Mouse (Mus musculus): ENCODE measurements around the gene Nlgn2. TPM values are rescaled to one million over a fixed set of nuclear protein-coding genes. Genes with fewer than 3 reads are reported as not detected.
"Not testable (repeated sequence)": the region's sequence is repeated elsewhere in the genome, so short reads cannot be mapped to it uniquely, and the experiment has no call there.

Gene Nlgn2
- polyA plus RNA-seq, 1 experiment from 2014 or later, result 6.3 TPM

DNA sequence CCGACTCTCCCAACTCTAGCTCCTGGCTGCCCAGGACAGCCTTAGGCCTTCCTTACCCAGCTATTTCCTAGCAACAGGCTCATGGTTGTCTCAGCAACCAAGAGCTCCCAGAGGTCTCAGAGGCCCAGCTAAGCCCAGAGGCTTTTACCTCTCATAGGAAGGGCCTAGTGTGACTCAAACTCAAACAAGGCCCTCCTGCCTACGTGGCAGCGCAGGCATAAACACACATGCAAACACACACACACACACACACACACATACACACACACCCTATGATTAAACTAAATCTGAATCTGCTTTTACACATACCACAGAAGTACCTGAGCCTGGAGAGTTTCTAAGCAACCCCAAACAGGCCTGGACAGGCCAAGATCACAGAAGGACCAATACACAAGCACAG is 40.8 kb upstream of the Nlgn2 start:
- Histone ChIP-seq H3K4me2 (peak overlapping the region; percentile 90), H3K27ac (no peak overlapping the region), H3K27me3 (replicated peaks) (no peaks in the 10 kb centered on the region), H3K9me3 (no peaks in the 10 kb centered on the region), H3K9ac (no peak overlapping the region), H3K4me1 (peaks cover 47% of the 10 kb centered on the region), H3K36me3 (no peaks in the 10 kb centered on the region), H3K4me3 (replicated peaks) (0 out of 2 replicates have a peak overlapping the region, but pooled peaks have one; percentile 3)
- 71% methylated on average over 3 of the region's 3 CpGs for WGBS
- ATAC-seq (ENCODE audit: insufficient read depth, low FRiP score, low read depth), result no peak

DNA sequence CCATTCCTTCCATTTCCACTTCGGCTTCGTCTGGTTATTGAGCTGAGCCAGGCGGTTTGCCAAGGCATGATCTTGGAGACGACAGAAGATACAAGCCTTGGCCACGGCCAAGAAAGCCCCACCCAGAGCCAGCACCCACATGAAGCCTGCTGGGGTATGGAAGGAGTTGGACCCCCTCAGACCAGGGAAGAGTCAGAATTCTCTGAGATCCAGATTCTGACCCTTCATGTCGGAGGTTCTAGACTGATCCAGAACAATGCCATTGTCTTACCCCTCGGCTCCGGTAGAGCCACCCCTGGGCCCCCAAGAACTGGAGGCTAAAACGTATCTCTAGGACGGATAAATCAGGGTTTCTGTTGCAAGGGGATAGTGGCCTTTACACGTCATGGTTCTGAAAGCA is 40.3 kb upstream of the Nlgn2 start, which contains the start of gene Tmem95:
Gene Tmem95 (minus strand): TSS at position 141 of the 400 bp plus-strand sequence.
- no peaks in the 10 kb centered on the region for H3K9me3 ChIP-seq
- peak within 1 kb of the TSS; percentile 90 for H3K4me2 ChIP-seq
- H3K9ac ChIP-seq, result no peak within 1 kb of the TSS
- peak within 1 kb of the TSS; percentile 3; the same call in 1 of the 2 replicates for H3K4me3 ChIP-seq (replicated peaks)
- WGBS, result 82% methylated on average over 11 of the region's 11 CpGs
- peaks cover 47% of the 10 kb centered on the region for H3K4me1 ChIP-seq
- H3K27ac ChIP-seq, result peak within 1 kb of the TSS; percentile 72
- H3K27me3 ChIP-seq (replicated peaks), result no peaks in the 10 kb centered on the region
- ATAC-seq (ENCODE audit: insufficient read depth, low FRiP score, low read depth), result no peak
- H3K36me3 ChIP-seq, result no peaks in the 10 kb centered on the region

DNA sequence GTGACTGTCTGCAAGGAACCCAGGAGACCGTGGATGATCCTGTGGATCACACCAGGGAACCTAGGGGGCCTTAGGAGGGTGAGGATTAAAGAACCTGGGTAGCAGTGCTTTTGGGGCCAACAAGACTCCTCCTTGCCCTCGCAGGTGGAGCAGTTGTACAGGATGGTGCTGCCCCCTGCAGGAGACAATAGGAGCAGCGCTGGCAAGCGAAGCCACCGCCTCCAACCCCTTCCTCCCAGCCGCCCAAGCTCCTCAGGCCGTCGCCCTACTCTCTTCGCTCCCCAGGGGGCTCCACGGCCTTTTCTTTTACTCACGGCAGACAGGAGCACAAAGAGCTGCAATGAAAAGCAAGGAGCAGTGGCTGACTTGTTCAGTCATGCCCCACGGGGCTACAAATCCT is 39.3 kb upstream of the Nlgn2 start:
- Histone ChIP-seq H3K9ac (no peak overlapping the region), H3K4me3 (replicated peaks) (no peak overlapping the region; the same call in 1 of the 2 replicates), H3K36me3 (no peaks in the 10 kb centered on the region), H3K9me3 (no peaks in the 10 kb centered on the region), H3K27me3 (replicated peaks) (no peaks in the 10 kb centered on the region), H3K4me2 (peak overlapping the region; percentile 44), H3K27ac (peak overlapping the region; percentile 72), H3K4me1 (peaks cover 46% of the 10 kb centered on the region)
- 5% methylated on average over 12 of the region's 12 CpGs for WGBS
- 0 out of 2 replicates have a peak, but pooled peaks have one; percentile 21 for ATAC-seq (ENCODE audit: insufficient read depth, low FRiP score, low read depth)

DNA sequence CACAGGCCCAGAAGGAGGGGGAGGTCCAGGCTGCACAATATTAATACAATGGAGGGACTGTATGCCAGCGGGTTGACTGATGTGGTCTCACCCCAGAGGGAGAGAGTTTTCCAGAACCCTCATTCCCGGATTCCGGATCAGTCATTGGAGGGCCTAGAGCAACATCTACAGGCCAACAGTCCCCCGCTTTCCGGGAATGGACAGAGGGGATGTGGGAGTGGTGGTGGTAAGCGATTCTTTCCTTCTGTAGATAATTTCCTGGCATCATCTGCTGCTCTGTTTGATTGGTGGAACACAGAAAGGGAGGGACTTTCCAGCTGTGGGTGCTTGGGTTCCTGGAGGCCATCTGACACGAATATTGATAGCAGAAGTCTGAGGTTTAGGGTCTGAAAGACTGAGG is 38.6 kb upstream of the Nlgn2 start:
- ATAC-seq (ENCODE audit: insufficient read depth, low FRiP score, low read depth), result no peak
- H3K27ac ChIP-seq, result peak overlapping the region; percentile 72
- H3K4me2 ChIP-seq, result no peak overlapping the region
- no peaks in the 10 kb centered on the region for H3K9me3 ChIP-seq
- 36% methylated on average over 7 of the region's 7 CpGs for WGBS
- no peaks in the 10 kb centered on the region for H3K36me3 ChIP-seq
- H3K9ac ChIP-seq, result no peak overlapping the region
- H3K27me3 ChIP-seq (replicated peaks), result no peaks in the 10 kb centered on the region
- H3K4me1 ChIP-seq, result peaks cover 41% of the 10 kb centered on the region
- no peak overlapping the region for H3K4me3 ChIP-seq (replicated peaks)

DNA sequence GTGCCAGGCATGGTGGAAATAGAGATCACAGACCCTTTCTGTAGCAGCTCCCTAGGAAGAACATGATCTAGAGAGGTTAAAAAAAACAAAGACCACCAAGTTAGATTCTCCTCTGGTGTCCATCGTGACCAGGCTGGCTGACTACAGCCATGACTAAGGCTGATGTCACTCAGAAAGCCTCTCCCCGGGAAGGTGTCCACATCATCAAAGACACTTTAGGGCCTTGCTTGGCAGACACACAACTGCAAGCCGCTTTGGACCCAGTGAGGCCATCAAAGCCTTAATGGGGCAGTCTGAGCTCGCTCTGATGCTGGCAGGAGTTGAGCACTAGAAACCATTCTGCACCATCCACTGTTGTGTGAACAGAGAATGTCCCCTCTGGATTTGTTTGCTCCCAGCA is 34.9 kb upstream of the Nlgn2 start:
- H3K27ac ChIP-seq, result no peak overlapping the region
- no peak overlapping the region for H3K9ac ChIP-seq
- peaks cover 18% of the 10 kb centered on the region for H3K4me1 ChIP-seq
- no peaks in the 10 kb centered on the region for H3K27me3 ChIP-seq (replicated peaks)
- no peak for ATAC-seq (ENCODE audit: insufficient read depth, low FRiP score, low read depth)
- no peaks in the 10 kb centered on the region for H3K36me3 ChIP-seq
- H3K4me2 ChIP-seq, result no peak overlapping the region
- no peaks in the 10 kb centered on the region for H3K9me3 ChIP-seq
- no peak overlapping the region for H3K4me3 ChIP-seq (replicated peaks)
- 78% methylated on average over 4 of the region's 4 CpGs for WGBS

DNA sequence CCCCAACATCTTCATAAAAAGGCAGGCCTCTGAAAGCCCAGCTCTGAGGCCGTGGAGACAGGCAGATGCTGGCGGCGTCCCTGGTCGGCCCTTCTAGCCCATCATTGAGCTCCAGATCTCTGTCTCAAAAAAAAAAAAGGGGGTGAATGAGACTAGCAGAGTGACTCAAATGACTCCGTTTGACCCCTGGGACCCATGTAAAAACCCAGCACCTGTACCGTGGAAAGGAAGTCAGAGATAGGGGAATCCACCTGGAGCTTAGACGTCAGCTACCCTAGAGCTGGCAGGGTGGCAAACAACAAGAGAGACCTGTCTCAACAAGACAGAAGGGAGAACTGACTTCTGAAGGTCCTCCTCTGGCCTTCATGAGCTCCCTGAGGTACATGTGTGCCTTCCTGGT is 34.2 kb upstream of the Nlgn2 start:
- no peaks in the 10 kb centered on the region for H3K27me3 ChIP-seq (replicated peaks)
- 87% methylated on average over 7 of the region's 7 CpGs for WGBS

DNA sequence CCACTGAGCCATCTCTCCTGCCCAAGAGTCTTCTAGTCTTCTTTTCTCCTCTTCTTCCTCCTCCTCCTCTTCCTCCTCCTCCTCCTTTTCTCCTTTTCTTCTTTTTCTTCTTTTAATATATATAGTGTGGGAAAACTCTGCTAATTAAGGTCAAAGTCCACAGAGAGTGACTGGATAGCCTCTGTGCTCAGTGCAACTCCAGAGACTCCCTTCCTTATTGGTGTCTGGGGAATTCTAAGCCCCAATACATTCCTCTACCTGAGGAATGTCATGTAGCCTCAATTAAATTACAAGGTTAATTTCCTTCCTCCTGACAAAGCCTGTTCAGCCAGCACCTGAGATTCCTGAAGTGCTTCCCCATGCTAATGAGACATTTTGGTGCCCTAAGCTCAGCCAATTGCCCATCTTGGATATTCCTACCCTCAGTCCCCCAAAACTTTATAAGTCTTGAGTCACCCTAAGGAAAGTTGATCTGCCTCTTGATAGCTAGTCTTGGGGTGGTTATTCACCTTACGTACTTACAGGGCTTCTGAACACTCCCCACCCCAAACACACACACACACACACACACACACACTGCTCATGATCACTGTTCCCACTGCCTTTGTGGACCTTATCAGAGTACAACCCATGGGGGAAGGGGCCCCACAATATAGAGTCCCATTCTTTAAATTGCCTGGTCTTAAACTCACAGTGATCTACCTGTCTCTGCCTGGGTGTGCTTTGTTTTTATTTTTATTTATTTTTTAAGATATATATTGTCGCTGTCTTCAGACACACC is 32.9 kb upstream of the Nlgn2 start:
- no peak overlapping the region for H3K9ac ChIP-seq
- no peaks in the 10 kb centered on the region for H3K36me3 ChIP-seq
- WGBS, result 84% methylated on average over 2 of the region's 2 CpGs
- H3K27me3 ChIP-seq (replicated peaks), result no peaks in the 10 kb centered on the region
- no peak overlapping the region for H3K4me2 ChIP-seq
- H3K4me3 ChIP-seq (replicated peaks), result no peak overlapping the region
- no peaks in the 10 kb centered on the region for H3K9me3 ChIP-seq
- H3K27ac ChIP-seq, result no peak overlapping the region
- H3K4me1 ChIP-seq, result no peaks in the 10 kb centered on the region
- ATAC-seq (ENCODE audit: insufficient read depth, low FRiP score, low read depth), result no peak

More for the DNA sequence above, 34.2 kb upstream of the Nlgn2 start:
- Histone ChIP-seq H3K4me1 (peaks cover 13% of the 10 kb centered on the region), H3K9ac (no peak overlapping the region), H3K4me2 (no peak overlapping the region), H3K27ac (no peak overlapping the region), H3K9me3 (no peaks in the 10 kb centered on the region), H3K4me3 (replicated peaks) (no peak overlapping the region), H3K36me3 (no peaks in the 10 kb centered on the region)
- ATAC-seq (ENCODE audit: insufficient read depth, low FRiP score, low read depth), result no peak

DNA sequence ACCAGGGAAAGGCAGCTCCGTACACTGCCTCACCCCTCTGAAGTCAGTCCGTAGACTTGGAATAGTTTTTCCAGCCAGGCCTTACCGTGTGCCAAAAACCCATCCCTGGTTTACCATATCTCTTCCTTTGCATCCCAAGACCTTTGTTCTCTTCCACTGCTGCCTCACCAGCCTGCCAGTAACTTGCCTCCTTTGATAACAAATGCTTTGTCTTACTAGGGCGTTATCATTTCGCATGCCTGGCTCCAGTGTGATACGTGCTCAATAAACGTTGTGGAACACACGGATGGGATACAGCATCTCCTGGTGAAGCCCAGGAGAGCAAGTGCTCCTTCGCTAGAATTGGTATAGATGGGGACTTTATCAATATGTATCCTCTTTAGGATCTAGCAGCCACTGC is 29.8 kb upstream of the Nlgn2 start:
- H3K4me3 ChIP-seq (replicated peaks), result no peak overlapping the region
- no peak overlapping the region for H3K27ac ChIP-seq
- H3K36me3 ChIP-seq, result no peaks in the 10 kb centered on the region
- no peak overlapping the region for H3K9ac ChIP-seq
- H3K27me3 ChIP-seq (replicated peaks), result no peaks in the 10 kb centered on the region
- ATAC-seq (ENCODE audit: insufficient read depth, low FRiP score, low read depth), result no peak
- H3K4me1 ChIP-seq, result no peaks in the 10 kb centered on the region
- H3K4me2 ChIP-seq, result no peak overlapping the region
- 58% methylated on average over 9 of the region's 9 CpGs for WGBS
- H3K9me3 ChIP-seq, result no peaks in the 10 kb centered on the region

DNA sequence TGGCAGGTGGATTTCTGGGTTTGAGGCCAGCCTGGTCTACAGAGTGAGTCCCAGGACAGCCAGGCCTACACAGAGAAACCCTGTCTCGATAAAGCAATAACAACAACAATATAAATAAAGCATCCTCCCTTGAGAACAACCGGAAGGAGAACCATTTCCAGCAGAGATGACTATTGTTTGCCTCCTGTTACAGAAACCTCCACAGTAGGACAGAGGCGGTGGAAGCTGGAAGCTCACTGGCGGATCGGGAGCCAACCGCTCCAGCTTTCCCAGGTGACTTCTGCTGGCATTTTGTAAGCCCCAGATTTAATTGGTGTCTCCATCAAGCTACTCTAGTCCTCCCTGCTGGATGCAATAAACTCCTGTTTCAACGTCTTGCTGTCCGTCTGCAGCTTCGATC is 28.0 kb upstream of the Nlgn2 start:
- WGBS, result 81% methylated on average over 9 of the region's 9 CpGs

DNA sequence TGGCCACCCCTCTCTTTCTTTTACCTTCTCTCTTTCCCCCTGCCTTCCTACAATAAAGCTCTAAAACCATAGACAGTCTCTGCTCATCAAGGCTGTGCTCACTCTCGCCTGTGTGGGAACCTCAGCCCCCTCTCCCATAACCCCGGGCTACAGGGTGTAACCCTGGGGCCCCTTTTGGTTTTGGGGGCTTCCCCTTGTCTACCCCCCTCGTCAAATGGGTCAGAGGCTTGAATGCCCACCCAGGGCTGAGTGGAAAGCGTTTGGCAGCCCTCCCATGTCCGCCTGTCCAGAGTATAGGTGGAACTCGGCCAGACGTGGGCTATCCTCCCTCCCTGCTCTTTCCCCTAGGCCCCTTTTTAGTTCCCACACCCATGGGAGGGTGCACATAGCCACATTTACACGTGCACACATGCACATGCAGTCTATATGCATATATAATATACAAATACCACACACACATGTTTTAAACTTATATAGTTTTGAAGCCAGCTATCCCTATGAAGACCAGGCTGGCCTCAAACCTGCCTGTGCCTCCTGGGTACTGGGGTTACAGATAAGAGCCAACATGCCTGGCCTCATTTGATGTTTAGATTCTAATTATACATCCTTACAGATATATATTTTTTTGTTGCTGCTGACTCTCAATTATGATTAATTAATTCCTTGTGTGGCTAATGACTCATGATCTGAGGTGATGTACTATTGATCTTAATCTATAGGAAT is 26.7 kb upstream of the Nlgn2 start:
- H3K9me3 ChIP-seq, result no peaks in the 10 kb centered on the region
- H3K9ac ChIP-seq, result no peak overlapping the region
- no peak for ATAC-seq (ENCODE audit: insufficient read depth, low FRiP score, low read depth)
- no peak overlapping the region for H3K4me2 ChIP-seq
- H3K36me3 ChIP-seq, result no peaks in the 10 kb centered on the region
- 45% methylated on average over 8 of the region's 8 CpGs for WGBS
- H3K27ac ChIP-seq, result no peak overlapping the region
- H3K4me3 ChIP-seq (replicated peaks), result no peak overlapping the region
- no peaks in the 10 kb centered on the region for H3K4me1 ChIP-seq
- 0 out of 2 replicates have a peak, but pooled peaks cover under 1% of the 10 kb centered on the region for H3K27me3 ChIP-seq (replicated peaks)

More for the DNA sequence above, 28.0 kb upstream of the Nlgn2 start:
- ATAC-seq (ENCODE audit: insufficient read depth, low FRiP score, low read depth), result no peak
- no peaks in the 10 kb centered on the region for H3K27me3 ChIP-seq (replicated peaks)
- H3K9me3 ChIP-seq, result no peaks in the 10 kb centered on the region
- H3K9ac ChIP-seq, result no peak overlapping the region
- no peaks in the 10 kb centered on the region for H3K4me1 ChIP-seq
- H3K4me3 ChIP-seq (replicated peaks), result no peak overlapping the region
- no peaks in the 10 kb centered on the region for H3K36me3 ChIP-seq
- no peak overlapping the region for H3K27ac ChIP-seq
- H3K4me2 ChIP-seq, result no peak overlapping the region

DNA sequence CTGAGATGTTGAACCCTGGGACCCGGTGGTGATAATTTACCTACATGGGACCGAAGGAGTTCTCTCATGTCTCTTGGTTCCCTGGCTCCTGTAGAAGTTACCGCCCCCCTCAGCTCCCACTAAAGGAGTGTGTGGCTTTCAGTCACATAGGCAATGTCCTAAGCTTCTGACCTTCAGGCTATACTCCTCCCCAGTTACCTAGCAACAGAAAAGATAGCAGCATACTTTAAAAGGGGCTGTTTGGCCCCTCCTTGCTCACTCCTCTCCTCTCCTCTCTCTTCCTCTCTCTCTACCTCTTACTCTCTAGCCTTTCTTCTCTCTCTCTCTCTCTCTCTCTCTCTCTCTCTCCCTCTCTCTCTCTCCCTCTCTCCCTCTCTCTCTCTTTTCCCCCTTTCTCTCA is 26.1 kb upstream of the Nlgn2 start:
- WGBS, result 73% methylated on average over 3 of the region's 3 CpGs
- H3K9me3 ChIP-seq; H3K36me3 ChIP-seq; H3K9ac ChIP-seq; H3K4me3 ChIP-seq (replicated peaks); ATAC-seq (ENCODE audit: insufficient read depth, low FRiP score, low read depth); H3K4me2 ChIP-seq; H3K4me1 ChIP-seq; H3K27me3 ChIP-seq (replicated peaks); H3K27ac ChIP-seq: not testable (repeated sequence)
